In genomic region chr3:149581141-149581540, GRCm38 (mm10) we compare ENCODE assay signal across 22 mouse cellular contexts.
DNase-seq lines count a peak whose midpoint lies in the region; ATAC-seq lines count a peak whose summit lies in the region.
"Had no signal": no experiment of that assay in that cellular context is flagged by ENCODE, and none has a peak within 500 bp of the region (broad histone marks: within the 10 kb centered on the region; RNA-seq: fewer than 3 reads in every experiment).

No protein-coding gene starts in this region.

- peak overlapping the region; percentile 77 for H3K27ac ChIP-seq in hindbrain, embryonic 10.5 days
- no peak overlapping the region for H3K27ac ChIP-seq in hindbrain, embryonic 12.5 days
- no peak overlapping the region for H3K27ac ChIP-seq in midbrain, embryonic 12.5 days (replicated peaks)
- no peak overlapping the region for H3K27ac ChIP-seq in midbrain, embryonic 13.5 days
- H3K27ac ChIP-seq: embryonic facial prominence, embryonic 10.5 days; forebrain, embryonic 15.5 days; heart, embryonic 10.5 days; hindbrain, embryonic 15.5 days had no signal

- no peaks in the 10 kb centered on the region for H3K9me3 ChIP-seq in hindbrain, embryonic 10.5 days
- H3K9me3 ChIP-seq in hindbrain, embryonic 12.5 days (replicated peaks) = no peaks in the 10 kb centered on the region
- no peaks in the 10 kb centered on the region for H3K9me3 ChIP-seq in midbrain, embryonic 12.5 days
- no peaks in the 10 kb centered on the region for H3K9me3 ChIP-seq in midbrain, embryonic 13.5 days
- H3K9me3 ChIP-seq: embryonic facial prominence, embryonic 10.5 days; forebrain, embryonic 15.5 days; heart, embryonic 10.5 days; hindbrain, embryonic 15.5 days had no signal

- no peak overlapping the region for H3K4me2 ChIP-seq in hindbrain, embryonic 12.5 days (replicated peaks)
- H3K4me2 ChIP-seq in midbrain, embryonic 12.5 days (replicated peaks) = no peak overlapping the region
- H3K4me2 ChIP-seq in midbrain, embryonic 13.5 days (replicated peaks) = no peak overlapping the region
- H3K4me2 ChIP-seq: forebrain, embryonic 15.5 days; hindbrain, embryonic 15.5 days had no signal

- no peak overlapping the region for H3K9ac ChIP-seq in hindbrain, embryonic 12.5 days
- H3K9ac ChIP-seq in midbrain, embryonic 12.5 days (replicated peaks) = no peak overlapping the region
- H3K9ac ChIP-seq in midbrain, embryonic 13.5 days (replicated peaks) = no peak overlapping the region
- H3K9ac ChIP-seq: forebrain, embryonic 15.5 days; hindbrain, embryonic 15.5 days had no signal

- no peaks in the 10 kb centered on the region for H3K36me3 ChIP-seq in hindbrain, embryonic 10.5 days
- H3K36me3 ChIP-seq in hindbrain, embryonic 12.5 days = no peaks in the 10 kb centered on the region
- no peaks in the 10 kb centered on the region for H3K36me3 ChIP-seq in midbrain, embryonic 12.5 days
- no peaks in the 10 kb centered on the region for H3K36me3 ChIP-seq in midbrain, embryonic 13.5 days
- H3K36me3 ChIP-seq: embryonic facial prominence, embryonic 10.5 days; forebrain, embryonic 15.5 days; heart, embryonic 10.5 days; hindbrain, embryonic 15.5 days had no signal

- WGBS in hindbrain, embryonic 10.5 days = 32% methylated on average over 3 of the region's 3 CpGs
- 23% methylated on average over 3 of the region's 3 CpGs for WGBS in hindbrain, embryonic 12.5 days
- WGBS in midbrain, embryonic 12.5 days = 20% methylated on average over 3 of the region's 3 CpGs
- WGBS in midbrain, embryonic 13.5 days = 29% methylated on average over 3 of the region's 3 CpGs

- no peak overlapping the region for H3K4me3 ChIP-seq in hindbrain, embryonic 10.5 days
- no peak overlapping the region for H3K4me3 ChIP-seq in hindbrain, embryonic 12.5 days
- no peak overlapping the region for H3K4me3 ChIP-seq in midbrain, embryonic 12.5 days
- H3K4me3 ChIP-seq in midbrain, embryonic 13.5 days (replicated peaks) = no peak overlapping the region
- H3K4me3 ChIP-seq: embryonic facial prominence, embryonic 10.5 days; forebrain, embryonic 15.5 days; heart, embryonic 10.5 days; hindbrain, embryonic 15.5 days had no signal

- peaks cover 44% of the 10 kb centered on the region for H3K4me1 ChIP-seq in hindbrain, embryonic 10.5 days (replicated peaks)
- peaks cover 5% of the 10 kb centered on the region for H3K4me1 ChIP-seq in hindbrain, embryonic 12.5 days
- H3K4me1 ChIP-seq in midbrain, embryonic 12.5 days = peaks cover 8% of the 10 kb centered on the region
- peaks cover 15% of the 10 kb centered on the region for H3K4me1 ChIP-seq in midbrain, embryonic 13.5 days (replicated peaks)
- H3K4me1 ChIP-seq: hindbrain, embryonic 15.5 days had no signal

- ATAC-seq in hindbrain, embryonic 12.5 days (ENCODE audit: low FRiP score) = no peak
- peak; percentile 63; the same call in 1 of the 2 replicates for ATAC-seq in midbrain, embryonic 12.5 days (ENCODE audit: low FRiP score, low read depth)
- no peak for ATAC-seq in midbrain, embryonic 13.5 days
- ATAC-seq: activated CD4-positive, CD25-positive, alpha-beta regulatory T cell, adult 4 months; forebrain, embryonic 15.5 days; inflammation-experienced regulatory T-cells, adult 6 months had no signal

- H3K27me3 ChIP-seq in hindbrain, embryonic 10.5 days (ENCODE audit: insufficient read depth, poor library complexity, severe bottlenecking) = no peaks in the 10 kb centered on the region
- H3K27me3 ChIP-seq in hindbrain, embryonic 12.5 days = no peaks in the 10 kb centered on the region
- no peaks in the 10 kb centered on the region for H3K27me3 ChIP-seq in midbrain, embryonic 12.5 days
- H3K27me3 ChIP-seq in midbrain, embryonic 13.5 days = no peaks in the 10 kb centered on the region
- H3K27me3 ChIP-seq: forebrain, embryonic 15.5 days; hindbrain, embryonic 15.5 days had no signal

- DNase-seq in hindbrain, embryonic 10.5 days (ENCODE audit: low spot score) = peak; percentile 66
- peak; percentile 46 for DNase-seq in embryo, embryonic 11 days
- no peak for DNase-seq in left cerebral cortex, adult 18-20 months (ENCODE audit: low spot score in 2 of 2)
- DNase-seq in gastrocnemius, adult 8-10 months (ENCODE audit: low spot score in 2 of 2) = no peak
- DNase-seq: adrenal gland, adult 2 months; adrenal gland, postnatal 25 days; cerebellum, adult 18-20 months; cerebellum, adult 9-11 months; cerebellum, postnatal 36 days; gastrocnemius, postnatal 10 days; heart, adult 18-20 months; heart, postnatal 10 days; heart, postnatal 4 days had no signal

Comparison
In these comparisons a context has a peak if more than half of its experiments do, and no peak if none do; other contexts are left out.
1. DNase-seq: peak in hindbrain, embryonic 10.5 days (single experiment) and embryo, embryonic 11 days (single experiment); none in left cerebral cortex, adult 18-20 months (0 of 2) and gastrocnemius, adult 8-10 months (0 of 2).